Mouse (Mus musculus) liver, adult 2 months (tissue): ENCODE results near the gene Plekho1. TPM values are rescaled to one million over a fixed set of nuclear protein-coding genes. Genes with fewer than 3 reads are reported as not detected.

Source experiments
- DNase-seq: peaks from one replicate; pipeline ENCODE4 v3.0.0-alpha.2; 2011; ENCODE audit warnings: low read depth, low spot score; ENCODE audit errors: extremely low read depth
- H3K27ac ChIP-seq: fragments of 200-500 bp; replicated peaks from 2 replicates; pipeline ENCODE4 v1.5.1; 2012; ENCODE audit warnings: low read depth, mild to moderate bottlenecking, control low read depth, inconsistent platforms, low read length; ENCODE audit not compliant: insufficient read depth
- H3K27me3 ChIP-seq: fragments of 200-500 bp; 2 replicates; pipeline ENCODE4 v1.6.1; 2012; ENCODE audit warnings: mild to moderate bottlenecking, moderate library complexity, low read length, inconsistent platforms; ENCODE audit not compliant: control insufficient read depth, insufficient read depth
- H3K36me3 ChIP-seq: fragments of 200-500 bp; 2 replicates; pipeline ENCODE4 v1.6.1; 2012; ENCODE audit warnings: low read length, inconsistent platforms; ENCODE audit not compliant: control insufficient read depth, insufficient read depth
- H3K4me1 ChIP-seq: fragments of 200-500 bp; 2 replicates; pipeline ENCODE4 v1.6.1; 2011; ENCODE audit warnings: low read length; ENCODE audit not compliant: control insufficient read depth, insufficient read depth
- H3K4me3 ChIP-seq: fragments of 200-500 bp; 2 replicates; pipeline ENCODE4 v1.5.1; 2011; ENCODE audit warnings: low read depth, mild to moderate bottlenecking, control low read depth, low read length, moderate library complexity; ENCODE audit not compliant: insufficient read depth
- H3K79me2 ChIP-seq: fragments of 200-500 bp; 2 replicates; pipeline ENCODE4 v1.6.1; 2012; ENCODE audit warnings: inconsistent platforms, mild to moderate bottlenecking, low read length, moderate library complexity; ENCODE audit not compliant: control insufficient read depth, insufficient read depth
- H3K9ac ChIP-seq: fragments of 200-500 bp; 2 replicates; pipeline ENCODE4 v1.6.1; 2012; ENCODE audit warnings: low read depth, mild to moderate bottlenecking, control low read depth, inconsistent platforms, low read length
- CTCF ChIP-seq: fragments of 200-500 bp; IDR thresholded peaks from 2 replicates; pipeline ENCODE4 v1.5.1; 2011; ENCODE audit warnings: low read depth, low read length, control low read depth
- POLR2A ChIP-seq: fragments of 200-500 bp; IDR thresholded peaks from 2 replicates; pipeline ENCODE4 v1.6.1; 2011; ENCODE audit warnings: low read length, control low read depth; ENCODE audit not compliant: insufficient read depth; ENCODE audit errors: extremely low read depth
- WGBS: fragments of 180-500 bp; shearing (Covaris S2); methylation state at CpG from one replicate; pipeline ENCODE4 v1.1.7; 2018; 5-methylcytosine and 5-hydroxymethylcytosine counted together
- polyA plus RNA-seq: library from polyadenylated mRNA; depleted of rRNA; stranded (reverse); fragments of >200 nt; gene quantifications from 2 replicates; pipeline ENCODE4 v1.2.3, GENCODE M21; 2012
- total RNA-seq: library from RNA; depleted of rRNA; stranded (reverse); fragments of >200 nt; gene quantifications from 2 replicates; pipeline ENCODE4 v1.2.3, GENCODE M21; 2014

Plekho1 gene
- total and polyA plus RNA-seq, 2 experiments, result 6.8 to 8.0 TPM

DNA sequence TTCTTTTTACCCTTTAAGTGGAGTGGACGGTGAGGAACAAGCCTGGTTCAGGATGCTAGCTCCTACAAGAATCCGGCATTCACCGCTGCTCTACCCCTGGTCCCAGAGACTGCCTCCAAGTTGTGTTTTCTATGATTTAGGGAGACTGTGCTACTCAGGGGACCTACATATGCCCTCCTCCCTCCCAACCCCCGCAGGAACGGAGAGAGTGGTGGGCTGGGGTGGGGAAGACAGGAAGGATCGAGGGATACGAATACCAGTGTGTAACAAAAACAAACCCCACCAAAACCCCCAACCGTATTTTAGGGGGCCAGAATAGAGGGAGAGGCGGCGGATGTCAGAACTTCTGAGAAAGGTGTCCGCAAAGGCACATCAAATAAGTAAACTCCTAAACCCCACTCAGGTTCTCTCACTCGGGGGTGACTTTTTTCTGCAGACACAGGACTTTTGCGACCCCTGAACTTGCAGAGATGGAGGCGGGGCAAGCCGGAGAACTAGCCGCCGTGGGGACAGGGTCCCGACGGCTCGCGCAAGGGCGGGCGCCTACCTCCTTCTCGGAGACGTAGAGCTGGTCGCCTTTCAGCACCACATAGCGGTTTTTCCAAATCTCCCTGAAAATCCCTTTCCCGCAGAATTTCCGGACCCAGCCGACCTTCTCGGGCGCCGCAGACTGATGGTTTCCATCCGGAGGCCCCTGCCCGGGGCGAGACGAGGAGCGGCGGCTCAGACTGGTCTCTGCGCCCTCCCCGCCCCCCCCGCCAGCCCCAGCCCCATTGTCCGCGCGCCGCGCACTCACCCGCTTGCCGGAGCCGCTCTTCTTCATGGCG is 613 bp downstream of the Plekho1 start:
- Histone ChIP-seq H3K79me2 (no peaks in the 10 kb centered on the region), H3K27me3 (no peaks in the 10 kb centered on the region), H3K4me1 (peaks cover 2% of the 10 kb centered on the region), H3K4me3 (peak overlapping the region; percentile 57), H3K27ac (peak overlapping the region; percentile 90), H3K9ac (peak overlapping the region; percentile 84), H3K36me3 (no peaks in the 10 kb centered on the region)
- no peak for DNase-seq
- TF ChIP-seq CTCF, result no peak
- TF ChIP-seq POLR2A, result no peak
- 16% methylated on average over 47 of the region's 51 CpGs for WGBS

DNA sequence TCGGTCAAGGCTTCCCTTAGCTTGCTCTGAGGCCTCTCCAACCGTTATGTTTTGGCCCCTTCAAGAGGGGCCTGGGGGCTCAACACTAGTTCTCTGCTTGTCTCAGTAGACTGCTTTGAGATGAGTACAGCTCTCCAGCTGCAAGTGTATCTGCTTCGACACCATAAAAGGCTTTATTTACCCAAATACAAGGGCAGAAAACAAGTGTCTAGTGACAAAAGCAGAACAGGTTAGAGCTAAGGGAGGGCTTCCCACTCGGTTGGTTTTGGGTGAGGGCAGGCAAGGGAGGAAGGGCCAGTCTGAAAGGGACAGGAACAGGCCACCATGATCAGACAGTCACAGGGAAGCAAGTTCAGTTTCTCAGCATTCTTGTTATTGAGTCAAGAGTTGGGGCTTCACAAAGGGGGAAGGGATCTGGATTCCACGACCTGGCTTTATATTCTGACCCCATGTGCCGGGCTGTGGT is 1.4 kb downstream of the Plekho1 start:
- Histone ChIP-seq H3K79me2 (no peaks in the 10 kb centered on the region), H3K27me3 (no peaks in the 10 kb centered on the region), H3K4me3 (peak overlapping the region; percentile 57), H3K9ac (peak overlapping the region; percentile 48), H3K36me3 (no peaks in the 10 kb centered on the region), H3K27ac (peak overlapping the region; percentile 90), H3K4me1 (peaks cover 4% of the 10 kb centered on the region)
- 69% methylated on average over 6 of the region's 6 CpGs for WGBS
- peak; percentile 19 for DNase-seq
- TF ChIP-seq CTCF (no peak), POLR2A (no peak)

DNA sequence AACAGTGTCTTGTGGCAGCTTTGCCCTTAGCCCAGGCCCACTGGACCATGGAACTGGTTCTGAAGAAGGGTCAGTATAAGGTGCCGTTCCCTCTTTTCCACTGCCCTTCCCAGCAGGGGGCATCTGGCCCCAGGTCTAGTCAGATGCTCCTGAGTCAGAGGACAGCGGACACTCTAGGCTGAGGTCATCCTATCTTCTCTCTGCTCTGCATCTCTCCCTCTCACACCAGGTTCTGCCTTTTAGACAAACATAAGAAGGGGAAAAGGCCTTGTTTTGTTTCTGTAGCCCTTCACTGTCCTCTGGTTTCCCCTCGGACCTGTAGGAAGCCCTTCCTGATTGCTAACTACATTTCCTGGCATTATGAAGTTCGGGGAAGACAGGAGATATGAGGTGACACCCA is 1.9 kb downstream of the Plekho1 start:
- no peak overlapping the region; the same call in none of the 2 replicates for H3K4me3 ChIP-seq
- H3K27ac ChIP-seq, result peak overlapping the region; percentile 90

DNA sequence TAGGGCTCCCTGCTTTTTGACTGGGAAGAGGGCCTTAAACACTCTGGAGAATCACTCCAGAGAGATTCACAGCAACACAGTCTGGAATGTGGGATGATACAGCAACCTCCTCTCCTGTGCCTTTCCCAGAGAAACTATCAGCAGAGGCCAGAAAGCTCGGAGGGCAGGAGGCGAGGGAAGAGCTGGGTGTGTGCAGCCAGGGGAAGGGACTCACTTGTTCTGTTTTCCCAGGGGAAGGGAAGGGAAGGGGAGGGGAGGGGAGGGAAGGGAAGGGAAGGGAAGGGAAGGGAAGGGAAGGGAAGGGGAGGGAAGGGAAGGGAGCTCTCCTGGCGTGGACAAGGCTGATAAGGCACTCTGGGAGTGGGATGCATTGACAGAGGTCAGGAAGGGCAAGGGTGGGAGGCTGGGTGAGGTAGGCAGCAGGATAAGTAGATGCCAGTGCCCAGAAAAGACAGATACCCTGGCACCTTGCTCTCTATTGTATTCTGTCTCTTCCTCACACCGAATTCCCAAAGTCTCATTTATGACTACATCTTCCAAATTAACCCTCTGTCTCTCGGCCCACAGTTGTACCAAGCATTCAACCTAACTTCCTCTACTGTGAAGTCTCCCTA is 2.7 kb downstream of the Plekho1 start:
- H3K9ac ChIP-seq, result 0 out of 2 replicates have a peak overlapping the region, but pooled peaks have one; percentile 43
- H3K79me2 ChIP-seq, result no peaks in the 10 kb centered on the region
- H3K27me3 ChIP-seq, result no peaks in the 10 kb centered on the region
- TF ChIP-seq POLR2A (no peak), CTCF (no peak)
- peak overlapping the region; percentile 17; the same call in 1 of the 2 replicates for H3K4me3 ChIP-seq
- H3K4me1 ChIP-seq, result peaks cover 4% of the 10 kb centered on the region
- H3K36me3 ChIP-seq, result no peaks in the 10 kb centered on the region; the same call in 1 of the 2 replicates
- 58% methylated on average over 5 of the region's 5 CpGs for WGBS
- peak overlapping the region; percentile 90 for H3K27ac ChIP-seq
- no peak for DNase-seq

More for the DNA sequence above, 1.9 kb downstream of the Plekho1 start:
- H3K4me1 ChIP-seq, result peaks cover 4% of the 10 kb centered on the region
- no peaks in the 10 kb centered on the region for H3K36me3 ChIP-seq
- H3K27me3 ChIP-seq, result no peaks in the 10 kb centered on the region
- H3K9ac ChIP-seq, result peak overlapping the region; percentile 48
- peak; percentile 11 for DNase-seq
- 61% methylated on average over 4 of the region's 4 CpGs for WGBS
- no peaks in the 10 kb centered on the region for H3K79me2 ChIP-seq
- TF ChIP-seq POLR2A (no peak), CTCF (peak; percentile 27)

DNA sequence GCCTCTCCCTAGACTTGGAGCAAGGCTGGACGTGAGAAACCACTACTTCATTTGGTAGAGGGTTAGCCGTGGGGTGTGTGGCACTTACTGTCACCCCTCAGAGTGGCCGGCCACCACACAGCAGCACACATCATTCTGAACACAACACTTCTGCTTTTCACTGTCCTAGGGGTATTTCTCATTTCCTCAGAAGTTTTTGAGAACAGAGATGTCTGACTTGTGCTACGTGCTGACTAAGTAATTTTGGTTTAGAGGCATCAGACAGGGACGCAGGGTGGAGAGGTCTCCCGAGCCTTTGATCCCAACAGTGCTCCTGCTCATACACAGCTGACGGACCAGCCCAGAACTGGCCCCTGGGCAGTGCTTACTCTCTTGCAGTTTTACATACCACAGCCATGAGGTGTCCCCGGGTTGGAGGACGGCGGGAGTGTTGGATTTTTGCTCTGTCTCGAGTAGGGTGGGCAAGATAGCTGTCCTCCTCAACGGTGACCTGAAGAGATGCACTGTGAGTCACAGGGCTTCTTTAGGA is 5.3 kb downstream of the Plekho1 start:
- DNase-seq, result peak; percentile 35

More for the DNA sequence above, 5.3 kb downstream of the Plekho1 start:
- Histone ChIP-seq H3K4me1 (peaks cover 1% of the 10 kb centered on the region; the same call in 1 of the 2 replicates), H3K27me3 (no peaks in the 10 kb centered on the region), H3K27ac (peak overlapping the region; percentile 29; the same call in 1 of the 2 replicates), H3K79me2 (no peaks in the 10 kb centered on the region), H3K9ac (no peak overlapping the region), H3K4me3 (no peak overlapping the region), H3K36me3 (no peaks in the 10 kb centered on the region; the same call in 1 of the 2 replicates)
- 82% methylated on average over 12 of the region's 12 CpGs for WGBS
- TF ChIP-seq POLR2A, result no peak
- no peak for TF ChIP-seq CTCF
